Mouse (Mus musculus) E14TG2a.4 (cell line): ENCODE measurements around the gene Wdr6.

Source experiments
- CTCF ChIP-seq: conservative IDR thresholded peaks from 2 replicates; pipeline ENCODE4 v1.5.1; 2014; ENCODE audit warnings: low read length
- NANOG ChIP-seq: IDR thresholded peaks from 2 replicates; pipeline ENCODE4 v1.6.1; 2014; ENCODE audit warnings: borderline replicate concordance, low read length, mixed read lengths
- POU5F1 ChIP-seq: IDR thresholded peaks from 2 replicates; pipeline ENCODE4 v1.6.1; 2014; ENCODE audit warnings: low read length, borderline replicate concordance

DNA sequence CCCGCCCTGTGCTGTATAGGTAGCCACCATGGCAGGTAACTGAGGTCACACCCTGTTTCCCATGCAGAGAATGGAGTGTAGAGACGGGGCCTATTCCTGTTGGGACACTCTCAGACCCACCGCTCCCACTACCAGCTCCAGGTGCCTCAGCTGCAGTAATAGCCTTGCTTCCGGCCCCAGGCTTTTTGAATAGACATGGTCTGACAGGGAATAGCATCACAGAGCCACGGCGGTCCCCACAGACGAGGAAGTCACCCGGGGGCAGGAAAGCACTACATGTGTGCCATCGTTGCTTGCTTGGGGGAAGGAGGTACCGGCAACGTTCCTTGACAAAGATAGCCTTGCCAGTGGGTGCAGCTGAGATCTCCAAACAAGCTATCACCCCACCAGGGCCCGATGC is 3.6 kb downstream of the Wdr6 start:
- TF ChIP-seq CTCF, result no peak
- TF ChIP-seq POU5F1, result no peak
- no peak for TF ChIP-seq NANOG
